Mouse (Mus musculus) spleen, adult 2 months (tissue): ENCODE results near the gene Stard8. TPM values are rescaled to one million over a fixed set of nuclear protein-coding genes. Genes with fewer than 3 reads are reported as not detected.

Experiments used
- DNase-seq, 2 experiments: peaks; one replicate each; pipeline versions ENCODE4 v3.0.0 to v3.0.0-alpha.2; 2012 to 2021; ENCODE audit warnings: low spot score in 2 of 2, low read depth in 1 of 2
- H3K27ac ChIP-seq: fragments of 200-500 bp; 2 replicates; pipeline ENCODE4 v1.5.1; 2012; ENCODE audit warnings: low read length, inconsistent platforms; ENCODE audit not compliant: insufficient read depth
- H3K27me3 ChIP-seq: fragments of 200-500 bp; 2 replicates; pipeline ENCODE4 v1.6.1; 2012; ENCODE audit warnings: mild to moderate bottlenecking, moderate library complexity, low read length, inconsistent platforms; ENCODE audit not compliant: control insufficient read depth, insufficient read depth
- H3K36me3 ChIP-seq: fragments of 200-500 bp; 2 replicates; pipeline ENCODE4 v1.6.1; 2012; ENCODE audit warnings: mild to moderate bottlenecking, low read length, inconsistent platforms; ENCODE audit not compliant: control insufficient read depth, insufficient read depth
- H3K4me1 ChIP-seq: fragments of 200-500 bp; 2 replicates; pipeline ENCODE4 v1.6.1; 2011; ENCODE audit warnings: inconsistent platforms; ENCODE audit not compliant: control insufficient read depth, insufficient read depth, insufficient read length
- H3K4me3 ChIP-seq: fragments of 200-500 bp; 2 replicates; pipeline ENCODE4 v1.5.1; 2011; ENCODE audit warnings: mild to moderate bottlenecking, inconsistent platforms; ENCODE audit not compliant: insufficient read depth, insufficient read length; ENCODE audit errors: extremely low read depth
- CTCF ChIP-seq: fragments of 200-500 bp; IDR thresholded peaks from 2 replicates; pipeline ENCODE4 v1.5.1; 2011; ENCODE audit warnings: mild to moderate bottlenecking, inconsistent platforms; ENCODE audit not compliant: insufficient read depth, insufficient read length, insufficient replicate concordance; ENCODE audit errors: extremely low read depth
- POLR2A ChIP-seq: fragments of 200-500 bp; IDR thresholded peaks from 2 replicates; pipeline ENCODE4 v1.6.1; 2011; ENCODE audit warnings: low read depth, low read length, inconsistent platforms
- WGBS: fragments of 180-500 bp; shearing (Covaris S2); methylation state at CpG from one replicate; pipeline ENCODE4 v1.1.7; 2018; 5-methylcytosine and 5-hydroxymethylcytosine counted together
- polyA plus RNA-seq: library from polyadenylated mRNA; depleted of rRNA; stranded (reverse); fragments of >200 nt; gene quantifications from 2 replicates; pipeline ENCODE4 v1.2.3, GENCODE M21; 2012

Gene Stard8
- polyA plus RNA-seq, 1 experiment, result 7.2 TPM

GRCm38 (mm10) chrX:99052255-99052654 is 49.2 kb downstream of the Stard8 start:
- H3K27me3 ChIP-seq, result no peaks in the 10 kb centered on the region
- WGBS, result 60% methylated on average over 7 of the region's 7 CpGs
- no peak overlapping the region for H3K27ac ChIP-seq

GRCm38 (mm10) chrX:99054512-99054911 is 51.5 kb downstream of the Stard8 start:
- no peak for TF ChIP-seq POLR2A
- no peak for TF ChIP-seq CTCF
- Histone ChIP-seq H3K27ac (peak overlapping the region; percentile 1; the same call in 1 of the 2 replicates), H3K4me3 (no peak overlapping the region), H3K4me1 (0 out of 2 replicates have a peak, but pooled peaks cover 2% of the 10 kb centered on the region), H3K27me3 (no peaks in the 10 kb centered on the region), H3K36me3 (no peaks in the 10 kb centered on the region)
- 81% methylated on average over 7 of the region's 7 CpGs for WGBS
- DNase-seq, result no peak

More at GRCm38 (mm10) chrX:99052255-99052654, 49.2 kb downstream of the Stard8 start:
- no peak for TF ChIP-seq POLR2A
- no peak for TF ChIP-seq CTCF
- DNase-seq, result no peak
- H3K4me3 ChIP-seq, result no peak overlapping the region
- H3K4me1 ChIP-seq, result 0 out of 2 replicates have a peak, but pooled peaks cover 2% of the 10 kb centered on the region
- no peaks in the 10 kb centered on the region for H3K36me3 ChIP-seq

- no peak overlapping the region for H3K4me3 ChIP-seq
- H3K36me3 ChIP-seq, result no peaks in the 10 kb centered on the region
- TF ChIP-seq CTCF (no peak), POLR2A (no peak)
- H3K4me1 ChIP-seq, result no peaks in the 10 kb centered on the region
- H3K27ac ChIP-seq, result no peak overlapping the region
- no peaks in the 10 kb centered on the region for H3K27me3 ChIP-seq
- DNase-seq, result no peak
- WGBS, result 81% methylated on average over 6 of the region's 6 CpGs
These were observed 54.9 kb downstream of the Stard8 start for GRCm38 (mm10) chrX:99057772-99058440.

- no peak for TF ChIP-seq POLR2A
- TF ChIP-seq CTCF, result no peak
- DNase-seq, result no peak
- no peak overlapping the region for H3K4me3 ChIP-seq
- H3K27me3 ChIP-seq, result no peaks in the 10 kb centered on the region
- H3K36me3 ChIP-seq, result no peaks in the 10 kb centered on the region
- H3K4me1 ChIP-seq, result no peaks in the 10 kb centered on the region
- WGBS, result 55% methylated on average over 4 of the region's 4 CpGs
- H3K27ac ChIP-seq, result no peak overlapping the region
These were observed 56.1 kb downstream of the Stard8 start for GRCm38 (mm10) chrX:99059119-99059518.

DNA sequence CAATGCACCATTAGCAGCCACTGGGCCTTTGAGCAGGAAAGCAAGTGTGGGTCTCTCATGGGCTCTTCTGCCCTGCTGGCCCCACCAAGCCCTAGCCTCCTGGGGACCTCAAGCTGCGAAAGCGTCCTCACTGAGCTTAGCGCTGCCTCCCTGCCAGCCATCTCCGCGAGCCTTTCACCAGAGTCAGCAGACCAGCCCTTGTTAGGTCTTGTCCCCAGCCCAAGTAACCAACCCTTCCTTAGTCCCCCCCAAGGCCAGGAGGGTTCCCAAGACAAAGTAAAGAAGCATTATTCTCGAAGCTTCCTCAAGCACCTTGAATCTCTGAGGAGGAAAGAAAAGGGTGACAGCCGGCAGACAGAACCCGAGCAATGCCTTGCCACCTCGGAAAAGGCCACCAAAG is 62.5 kb downstream of the Stard8 start:
- Histone ChIP-seq H3K4me3 (no peak overlapping the region), H3K27me3 (no peaks in the 10 kb centered on the region), H3K27ac (no peak overlapping the region), H3K4me1 (no peaks in the 10 kb centered on the region), H3K36me3 (no peaks in the 10 kb centered on the region)
- 89% methylated on average over 9 of the region's 9 CpGs for WGBS
- no peak for TF ChIP-seq POLR2A
- TF ChIP-seq CTCF, result no peak
- no peak for DNase-seq

DNA sequence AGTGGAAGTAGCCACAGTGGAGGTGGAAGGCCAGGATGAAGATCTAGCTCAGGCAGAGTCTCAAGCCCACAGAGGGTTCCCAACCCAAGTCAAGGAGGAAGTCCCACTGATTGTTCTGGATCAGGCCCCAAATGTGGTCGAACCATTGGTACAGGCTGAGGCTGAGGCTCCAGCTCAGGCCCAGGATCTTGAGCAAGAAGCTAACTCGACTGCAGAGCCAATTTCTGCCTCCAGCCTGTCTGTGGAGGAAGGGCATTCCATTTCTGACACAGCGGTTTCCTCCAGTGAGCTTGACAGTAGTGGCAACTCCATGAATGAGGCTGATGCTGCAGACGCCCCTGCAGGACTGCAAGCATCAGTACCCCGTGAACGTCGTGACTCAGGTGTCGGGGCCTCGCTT is 63.5 kb downstream of the Stard8 start:
- Histone ChIP-seq H3K4me1 (no peaks in the 10 kb centered on the region), H3K27ac (no peak overlapping the region), H3K27me3 (no peaks in the 10 kb centered on the region), H3K4me3 (no peak overlapping the region), H3K36me3 (no peaks in the 10 kb centered on the region)
- no peak for DNase-seq
- 82% methylated on average over 9 of the region's 9 CpGs for WGBS
- TF ChIP-seq POLR2A, result no peak

GRCm38 (mm10) chrX:99067232-99067631 is 64.2 kb downstream of the Stard8 start:
- Histone ChIP-seq H3K27me3 (no peaks in the 10 kb centered on the region), H3K4me3 (no peak overlapping the region), H3K27ac (no peak overlapping the region), H3K4me1 (no peaks in the 10 kb centered on the region), H3K36me3 (no peaks in the 10 kb centered on the region)
- DNase-seq, result no peak
- WGBS, result 59% methylated on average over 7 of the region's 7 CpGs
- TF ChIP-seq CTCF (no peak), POLR2A (no peak)
